Mouse (Mus musculus): Measurements from ENCODE around the gene Csk.

DNA sequence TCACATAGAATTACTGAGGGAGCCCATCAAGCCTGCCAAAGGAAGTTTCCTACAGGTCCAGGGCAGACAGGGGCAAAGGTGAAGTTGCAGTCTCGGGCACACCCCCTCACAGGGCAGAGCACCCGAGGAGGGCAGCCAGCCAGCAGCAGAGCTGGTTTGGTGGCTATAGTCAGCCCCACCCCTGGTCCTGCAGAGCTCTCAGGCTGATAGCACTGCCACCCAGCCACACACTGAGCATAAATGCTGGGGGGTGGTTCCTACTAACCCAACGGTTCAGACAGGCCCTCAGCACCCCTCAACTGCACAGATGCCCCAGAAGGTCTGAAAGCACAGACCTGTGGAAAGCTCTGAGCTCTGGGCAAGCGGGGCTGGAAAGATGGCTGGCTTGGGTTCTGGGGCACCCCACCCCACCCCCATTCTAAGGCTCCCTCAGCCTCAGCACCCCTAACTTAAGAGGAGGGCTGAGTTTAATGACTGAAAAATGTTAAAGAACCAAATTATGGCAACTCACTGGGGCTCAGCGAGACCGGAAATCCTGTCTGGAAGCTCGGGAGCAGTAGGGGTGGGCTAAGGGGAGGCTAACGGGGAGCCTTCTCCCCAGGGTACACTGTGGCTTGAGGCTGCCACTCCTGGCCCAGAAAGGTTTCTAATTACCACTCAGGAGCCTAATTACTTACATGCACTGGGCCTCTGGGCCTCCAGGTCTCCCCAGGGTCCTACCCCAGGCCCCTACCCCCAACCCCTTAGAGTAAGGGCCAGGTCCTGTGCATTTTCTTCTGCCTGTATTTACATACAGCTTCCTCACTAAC is 14.6 kb downstream of the Csk start:
- TF ChIP-seq CTCF (IDR thresholded peaks at IDR 0.05; ENCODE audit: low read depth, low read length): no peak
- TF ChIP-seq POLR2A (IDR thresholded peaks at IDR 0.05; ENCODE audit: insufficient read depth, low read length): no peak

All from ES-Bruce4 (cell line).